Mouse (Mus musculus) lung, postnatal 0 days (tissue): ENCODE measurements around the gene Snx7. TPM values are rescaled to one million over a fixed set of nuclear protein-coding genes. Genes with fewer than 3 reads are reported as not detected.

Experiments used
- ATAC-seq: fragments of 200-750 bp; cut with Nextera tagmentation; 2 replicates; pipeline ENCODE4 v1.8.0; 2017; ENCODE audit warnings: moderate library complexity
- DNase-seq: peaks from one replicate; pipeline ENCODE4 v3.0.0-alpha.2; 2016; ENCODE audit warnings: low spot score
- H3K27ac ChIP-seq: fragments of 300-500 bp; sonication (generic); 2 replicates; pipeline ENCODE4 v1.5.1; 2014; ENCODE audit warnings: antibody characterized with exemption, mild to moderate bottlenecking, low read length, mixed read lengths
- H3K27me3 ChIP-seq: fragments of 300-500 bp; sonication (generic); replicated peaks from 2 replicates; pipeline ENCODE4 v1.6.1; 2014; ENCODE audit warnings: low read length, mixed read lengths; ENCODE audit not compliant: insufficient read depth
- H3K36me3 ChIP-seq: fragments of 300-500 bp; sonication (generic); 2 replicates; pipeline ENCODE4 v1.6.1; 2014; ENCODE audit warnings: low read length, mixed read lengths; ENCODE audit not compliant: insufficient read depth
- H3K4me1 ChIP-seq: fragments of 300-500 bp; sonication (generic); 2 replicates; pipeline ENCODE4 v1.6.1; 2014; ENCODE audit warnings: antibody characterized with exemption, low read depth, low read length, mixed read lengths; ENCODE audit not compliant: insufficient read depth
- H3K4me2 ChIP-seq: fragments of 300-500 bp; sonication (generic); replicated peaks from 2 replicates; pipeline ENCODE4 v1.6.1; 2014; ENCODE audit warnings: low read depth, mild to moderate bottlenecking, low read length, moderate library complexity, mixed read lengths
- H3K4me3 ChIP-seq: fragments of 300-500 bp; sonication (generic); 2 replicates; pipeline ENCODE4 v1.5.1; 2014; ENCODE audit warnings: low read depth, low read length
- H3K9ac ChIP-seq: fragments of 300-500 bp; sonication (generic); replicated peaks from 2 replicates; pipeline ENCODE4 v1.6.1; 2014; ENCODE audit warnings: low read depth, mild to moderate bottlenecking
- H3K9me3 ChIP-seq: fragments of 300-500 bp; sonication (generic); 2 replicates; pipeline ENCODE4 v1.6.1; 2016; ENCODE audit warnings: low read length, mixed read lengths
- CTCF ChIP-seq: IDR thresholded peaks from 2 replicates; pipeline ENCODE4 v1.5.1; 2016; ENCODE audit warnings: antibody characterized with exemption, mild to moderate bottlenecking
- EP300 ChIP-seq: IDR thresholded peaks from 2 replicates; pipeline ENCODE4 v1.6.1; 2016; ENCODE audit warnings: antibody characterized with exemption, mild to moderate bottlenecking, control low read depth
- WGBS: fragments of 180-500 bp; shearing (Covaris S2); extraction: QIAGEN DNeasy Blood & Tissue Kit; methylation state at CpG from one replicate; pipeline ENCODE4 v1.1.7; 2014; 5-methylcytosine and 5-hydroxymethylcytosine counted together
- microRNA-seq: library from miRNA; unstranded; fragments of <30 nt; microRNA quantifications from one replicate; pipeline ENCODE4, GENCODE M21; 2016
- polyA plus RNA-seq: library from polyadenylated mRNA; unstranded; fragments of >200 nt; fragmentation: Nextera tagmentation; extraction: Ambion mirVana; gene quantifications from 2 replicates; pipeline ENCODE4 v1.2.1, GENCODE M21; 2015

The Snx7 gene
- polyA plus RNA-seq, 1 experiment from 2014 or later: 70.9 TPM

DNA sequence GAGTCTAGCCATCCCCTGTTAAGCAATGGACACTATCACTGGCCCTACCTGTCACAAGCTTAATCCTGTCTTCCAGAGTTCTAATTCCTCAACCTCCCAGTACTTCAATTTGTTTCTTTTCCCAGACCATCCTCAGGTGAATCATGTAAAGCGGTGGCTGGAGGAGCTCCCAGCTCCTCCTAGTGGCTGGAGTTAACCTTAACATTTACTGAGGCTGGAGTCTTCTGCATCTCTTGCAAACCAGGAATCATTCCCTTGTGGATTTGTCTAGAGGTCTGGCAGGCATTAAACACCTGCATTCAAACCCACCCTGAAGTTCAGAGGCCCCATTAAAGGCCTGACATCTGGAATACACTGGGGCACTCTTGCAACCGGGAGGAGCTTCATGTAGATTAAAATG is 117.1 kb downstream of the Snx7 start:
- WGBS: 63% methylated on average over 2 of the region's 2 CpGs
- DNase-seq: no peak
- Histone ChIP-seq H3K27ac (no peak overlapping the region), H3K36me3 (no peaks in the 10 kb centered on the region), H3K9me3 (no peaks in the 10 kb centered on the region), H3K27me3 (no peaks in the 10 kb centered on the region), H3K4me3 (no peak overlapping the region), H3K9ac (no peak overlapping the region), H3K4me2 (no peak overlapping the region), H3K4me1 (no peaks in the 10 kb centered on the region)
- ATAC-seq: no peak
- TF ChIP-seq CTCF (peak; percentile 46), EP300 (no peak)

DNA sequence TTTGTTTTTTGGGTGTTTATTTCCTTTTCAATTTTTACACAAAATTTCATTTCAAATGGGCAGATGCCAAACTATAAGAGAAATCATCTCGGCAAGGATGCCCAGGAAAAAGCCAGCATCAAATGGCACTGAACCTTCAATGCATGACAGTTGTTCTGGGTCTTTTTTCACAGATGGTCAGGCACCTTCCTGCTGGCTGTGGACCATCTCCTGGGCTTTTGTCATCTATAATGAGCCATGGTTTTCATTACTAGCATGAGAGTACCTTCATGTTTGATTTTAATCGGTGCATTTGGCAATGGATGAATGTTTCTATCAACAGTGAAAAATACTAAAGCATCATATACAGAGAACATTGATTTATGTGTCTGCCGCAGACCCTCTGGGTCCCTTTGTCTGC is 119.5 kb downstream of the Snx7 start:
- Histone ChIP-seq H3K4me3 (no peak overlapping the region), H3K4me1 (no peaks in the 10 kb centered on the region), H3K36me3 (no peaks in the 10 kb centered on the region), H3K27ac (no peak overlapping the region), H3K9ac (no peak overlapping the region), H3K9me3 (no peaks in the 10 kb centered on the region), H3K27me3 (no peaks in the 10 kb centered on the region), H3K4me2 (no peak overlapping the region)
- DNase-seq: no peak
- no peak for ATAC-seq
- 90% methylated on average over 3 of the region's 3 CpGs for WGBS
- TF ChIP-seq CTCF: no peak
- TF ChIP-seq EP300: no peak

DNA sequence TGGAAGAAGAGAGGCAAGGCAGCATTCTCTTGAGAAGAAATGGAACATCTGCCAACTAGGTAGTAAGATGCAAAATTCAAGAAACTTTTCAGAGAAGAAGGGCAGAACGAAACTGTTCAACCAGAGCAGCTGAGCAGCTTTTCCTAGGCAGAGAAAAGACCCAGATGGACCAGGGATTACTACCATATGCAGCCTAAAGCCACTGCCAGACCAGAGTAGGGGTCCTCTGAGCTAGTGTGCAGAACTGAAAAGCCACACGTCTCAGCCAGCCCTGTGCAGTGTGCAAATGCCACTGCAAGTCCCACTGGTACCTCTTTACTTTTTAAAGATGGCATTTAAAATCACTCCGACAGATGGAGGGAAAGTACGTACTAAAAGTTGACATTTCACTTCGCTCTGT is 129.0 kb downstream of the Snx7 start:
- DNase-seq: no peak
- no peak overlapping the region for H3K9ac ChIP-seq
- H3K4me3 ChIP-seq: no peak overlapping the region
- no peaks in the 10 kb centered on the region for H3K36me3 ChIP-seq
- H3K4me2 ChIP-seq: no peak overlapping the region
- no peaks in the 10 kb centered on the region for H3K4me1 ChIP-seq
- 44% methylated on average over 5 of the region's 5 CpGs for WGBS
- no peaks in the 10 kb centered on the region for H3K9me3 ChIP-seq
- no peaks in the 10 kb centered on the region for H3K27me3 ChIP-seq
- no peak for TF ChIP-seq CTCF
- TF ChIP-seq EP300: no peak
- no peak for ATAC-seq
- no peak overlapping the region for H3K27ac ChIP-seq

DNA sequence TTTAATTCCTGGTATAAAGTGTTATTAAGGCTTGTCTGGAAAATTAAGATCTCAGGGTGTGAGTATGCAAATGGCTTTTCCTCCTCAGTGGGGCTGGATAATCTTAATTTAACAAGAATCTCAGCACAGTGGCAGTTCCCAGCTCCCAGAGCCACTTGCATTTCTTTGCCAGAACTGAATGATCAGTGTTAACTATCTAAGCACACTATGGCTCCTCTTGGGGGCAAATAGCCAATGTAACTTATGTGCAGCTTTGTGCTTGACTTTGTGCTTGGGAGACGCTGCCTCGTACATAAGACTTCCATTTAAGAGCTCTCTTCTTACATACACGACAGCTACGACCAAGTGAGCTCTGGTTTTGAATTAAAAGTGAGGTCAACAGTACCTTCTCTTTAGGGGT is 136.1 kb downstream of the Snx7 start:
- H3K4me3 ChIP-seq: no peak overlapping the region
- no peaks in the 10 kb centered on the region for H3K27me3 ChIP-seq
- no peak overlapping the region for H3K27ac ChIP-seq
- ATAC-seq (no peak), DNase-seq (no peak)
- 82% methylated on average over 4 of the region's 4 CpGs for WGBS
- TF ChIP-seq CTCF (no peak), EP300 (no peak)
- H3K36me3 ChIP-seq: no peaks in the 10 kb centered on the region
- no peaks in the 10 kb centered on the region for H3K9me3 ChIP-seq
- no peaks in the 10 kb centered on the region for H3K4me1 ChIP-seq
- no peak overlapping the region for H3K4me2 ChIP-seq
- H3K9ac ChIP-seq: no peak overlapping the region

Small RNAs within 50 kb of the gene (microRNA-seq; reads per million reads assigned to microRNA genes)
- gene Gm24811: not detected
